Comparison of ENCODE assay signal across 9 mouse cellular contexts in genomic region chr9:69368071-69368470, GRCm38 (mm10). TPM values are rescaled to one million over a fixed set of nuclear protein-coding genes. Genes with fewer than 3 reads are reported as not detected.
DNase-seq lines count a peak whose midpoint lies in the region; ATAC-seq and TF ChIP-seq lines count a peak whose summit lies in the region.
"Had no signal": no experiment of that assay in that cellular context is flagged by ENCODE, and none has a peak within 500 bp of the region (broad histone marks: within the 10 kb centered on the region; RNA-seq: fewer than 3 reads in every experiment).

No protein-coding gene starts in this region.

- ATAC-seq in erythroblast, adult 5-6 weeks (replicated peaks; ENCODE audit: low FRiP score, poor library complexity, severe bottlenecking) = peak; percentile 84
- no peak for ATAC-seq in limb, embryonic 14.5 days (ENCODE audit: low FRiP score, low read depth)

- TF ChIP-seq CTCF in bone marrow, adult 2 months (IDR thresholded peaks at IDR 0.05; ENCODE audit: control insufficient read depth, insufficient read depth, low read length) = peak; percentile 86

- no peak overlapping the region for H3K4me3 ChIP-seq in bone marrow, adult 2 months (replicated peaks; ENCODE audit: control insufficient read depth, low read depth, low read length)
- H3K4me3 ChIP-seq in limb, embryonic 14.5 days (replicated peaks; ENCODE audit: low read length) = no peak overlapping the region
- H3K4me3 ChIP-seq: hindbrain, embryonic 15.5 days had no signal

- peaks cover 4% of the 10 kb centered on the region; the same call in 1 of the 2 replicates for H3K36me3 ChIP-seq in limb, embryonic 14.5 days (ENCODE audit: control insufficient read depth, insufficient read depth, low read length)
- H3K36me3 ChIP-seq: hindbrain, embryonic 15.5 days had no signal

- no peaks in the 10 kb centered on the region for H3K9me3 ChIP-seq in limb, embryonic 14.5 days (ENCODE audit: control insufficient read depth, low read length)
- H3K9me3 ChIP-seq: hindbrain, embryonic 15.5 days had no signal

- no peak overlapping the region for H3K9ac ChIP-seq in limb, embryonic 14.5 days (ENCODE audit: low read depth, low read length, severe bottlenecking)
- H3K9ac ChIP-seq: hindbrain, embryonic 15.5 days had no signal

- H3K27ac ChIP-seq in bone marrow, adult 2 months (ENCODE audit: control insufficient read depth, insufficient read depth, low read depth, low read length, poor library complexity) = no peak overlapping the region
- H3K27ac ChIP-seq in limb, embryonic 14.5 days (replicated peaks; ENCODE audit: low read depth, low read length) = no peak overlapping the region
- H3K27ac ChIP-seq: hindbrain, embryonic 15.5 days had no signal

- no peaks in the 10 kb centered on the region for H3K4me1 ChIP-seq in bone marrow, adult 2 months (ENCODE audit: control insufficient read depth, insufficient read depth, low read length)
- 0 out of 2 replicates have a peak, but pooled peaks cover 2% of the 10 kb centered on the region for H3K4me1 ChIP-seq in limb, embryonic 14.5 days (ENCODE audit: control insufficient read depth, insufficient read depth, low read length)
- H3K4me1 ChIP-seq: hindbrain, embryonic 15.5 days had no signal

- no peaks in the 10 kb centered on the region for H3K27me3 ChIP-seq in limb, embryonic 14.5 days (ENCODE audit: control insufficient read depth, insufficient read depth, low read length)
- H3K27me3 ChIP-seq: hindbrain, embryonic 15.5 days had no signal

- TF ChIP-seq POLR2A in bone marrow, adult 2 months (IDR thresholded peaks at IDR 0.05; ENCODE audit: borderline replicate concordance, control insufficient read depth, low read depth, low read length) = no peak
- no peak for TF ChIP-seq POLR2A in limb, embryonic 14.5 days (IDR thresholded peaks at IDR 0.05; ENCODE audit: borderline replicate concordance, extremely low read depth, insufficient read depth, insufficient read length)

- peak; percentile 47 for DNase-seq in 416B (ENCODE audit: low read depth)
- DNase-seq in CD4-positive, CD25-positive, alpha-beta regulatory T cell, adult 2 months (ENCODE audit: low read depth, low spot score) = peak; percentile 79
- DNase-seq in kidney, adult 8-10 months = peak; percentile 45 to 65
- DNase-seq in limb, embryonic 14.5 days (ENCODE audit: low spot score) = peak; percentile 49
- DNase-seq in right cerebral cortex, adult 18-20 months = peak; percentile 63
- peak; percentile 32 to 53 for DNase-seq in urinary bladder, postnatal 36 days (ENCODE audit: low spot score in 2 of 2)

- H3K4me2 ChIP-seq in limb, embryonic 14.5 days (replicated peaks; ENCODE audit: low read depth, low read length, severe bottlenecking) = no peak overlapping the region
- H3K4me2 ChIP-seq: hindbrain, embryonic 15.5 days had no signal

- WGBS in bone marrow, adult 2 months = 71% methylated on average over 8 of the region's 8 CpGs
- WGBS in limb, embryonic 14.5 days = 78% methylated on average over 8 of the region's 8 CpGs

RNA-seq across cellular contexts. Expression of gene Ice2, which starts 29.6 kb away (rescaled TPM):
- 4.9 and 6.4 TPM in 2 replicates for polyA plus RNA-seq in bone marrow, adult 2 months (2011; ENCODE audit: insufficient read depth, insufficient read length, low replicate concordance, missing spikeins)
- total RNA-seq in erythroblast, adult 5-6 weeks (2015; ENCODE audit: low replicate concordance) = 3.6 and 4.6 TPM in 2 replicates
- 7.1 and 11.3 TPM in 2 replicates for total RNA-seq in erythroblast, adult 5-6 weeks (2017; ENCODE audit: low replicate concordance)
- polyA plus RNA-seq in limb, embryonic 14.5 days (2012; rRNA removed) = 12.0 and 13.7 TPM in 2 replicates
- polyA plus RNA-seq in limb, embryonic 14.5 days (2014; fragmentation: Nextera tagmentation; extraction: Ambion mirVana) = 15.8 and 16.7 TPM in 2 replicates
